Mouse (Mus musculus): Measurements from ENCODE around the gene Arhgef10l.

Arhgef10l gene

DNA sequence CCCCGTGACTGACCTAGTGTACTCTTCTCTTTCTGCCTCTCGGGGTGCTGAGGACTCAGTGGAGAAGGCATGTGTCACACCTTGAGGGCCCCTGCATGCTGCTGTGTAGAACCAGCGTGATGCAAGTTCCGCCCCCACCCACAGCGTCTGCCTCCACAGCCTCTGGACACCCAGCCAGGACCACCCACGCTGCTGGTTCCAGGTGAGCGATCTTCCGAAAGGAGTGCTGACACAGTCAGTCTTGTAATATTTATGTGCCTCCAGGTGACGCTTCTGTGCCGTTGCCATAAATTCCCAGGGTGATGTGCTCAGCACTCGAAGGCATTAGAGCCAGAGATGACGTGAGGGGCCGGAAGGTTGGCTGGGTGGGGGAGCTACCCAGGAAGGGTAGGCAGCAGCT lies 140.9 kb downstream of the Arhgef10l start:
- DNase-seq (ENCODE audit: low read depth, low spot score): no peak

DNA sequence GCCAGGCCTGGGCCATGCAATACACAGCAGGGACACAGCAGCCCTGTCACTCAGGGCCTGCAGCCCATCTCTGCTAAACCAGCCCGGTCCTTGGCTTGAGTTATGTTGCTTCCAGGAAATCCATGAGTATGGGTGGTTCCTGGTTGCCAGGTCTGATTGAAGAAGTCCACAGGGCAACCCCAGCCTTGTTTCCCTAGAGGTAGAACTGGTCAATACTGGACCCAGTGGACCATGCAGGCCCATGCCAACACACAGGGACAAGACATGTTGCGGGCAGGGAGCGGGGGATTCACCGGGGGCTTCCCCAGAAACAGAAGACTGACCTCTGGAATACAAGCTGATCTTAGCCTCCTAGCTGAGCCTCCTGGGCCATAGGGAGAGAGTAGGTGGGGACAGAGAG lies 142.9 kb downstream of the Arhgef10l start:
- DNase-seq (ENCODE audit: low read depth, low spot score): no peak

DNA sequence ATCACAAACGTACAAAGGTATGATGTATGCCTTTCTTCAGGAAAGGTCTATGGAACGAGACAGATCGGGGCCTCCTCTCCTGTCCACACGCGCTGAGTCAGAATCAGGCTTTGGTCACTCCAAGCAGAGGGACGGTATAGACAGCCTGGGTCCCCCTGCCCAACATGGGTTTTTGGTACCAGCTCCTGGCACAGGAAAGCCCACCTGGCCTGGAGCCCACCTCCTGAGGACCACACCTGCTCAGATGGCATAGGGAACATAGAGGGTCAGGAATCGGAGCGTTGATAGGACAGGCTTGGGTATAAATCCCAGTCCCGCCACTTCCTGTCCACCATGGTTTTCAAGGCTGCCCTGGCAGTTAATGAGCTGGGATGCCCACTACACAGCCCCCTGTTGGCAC lies 145.1 kb downstream of the Arhgef10l start:
- DNase-seq (ENCODE audit: low read depth, low spot score): no peak

DNA sequence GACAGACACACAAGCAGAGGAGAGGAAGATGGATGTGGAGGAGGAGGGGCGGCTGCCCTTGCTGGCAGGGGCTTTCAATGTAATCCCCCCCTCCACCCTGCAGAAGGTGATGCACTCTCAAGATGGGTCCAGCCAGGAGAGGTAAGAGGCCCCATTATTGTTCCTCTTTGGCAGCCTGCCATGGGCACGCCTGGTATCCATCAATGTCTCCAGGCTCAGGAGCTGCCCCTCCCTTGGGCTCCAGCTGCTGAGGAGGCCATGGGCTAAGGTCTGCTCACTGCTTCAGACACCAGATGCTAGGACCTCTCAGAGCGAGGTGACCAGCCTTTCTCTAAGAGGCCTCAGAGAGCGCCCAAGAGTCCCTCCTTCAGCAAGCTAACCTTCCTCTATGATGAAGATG lies 152.0 kb downstream of the Arhgef10l start:
- no peak for DNase-seq (ENCODE audit: low read depth, low spot score)

DNA sequence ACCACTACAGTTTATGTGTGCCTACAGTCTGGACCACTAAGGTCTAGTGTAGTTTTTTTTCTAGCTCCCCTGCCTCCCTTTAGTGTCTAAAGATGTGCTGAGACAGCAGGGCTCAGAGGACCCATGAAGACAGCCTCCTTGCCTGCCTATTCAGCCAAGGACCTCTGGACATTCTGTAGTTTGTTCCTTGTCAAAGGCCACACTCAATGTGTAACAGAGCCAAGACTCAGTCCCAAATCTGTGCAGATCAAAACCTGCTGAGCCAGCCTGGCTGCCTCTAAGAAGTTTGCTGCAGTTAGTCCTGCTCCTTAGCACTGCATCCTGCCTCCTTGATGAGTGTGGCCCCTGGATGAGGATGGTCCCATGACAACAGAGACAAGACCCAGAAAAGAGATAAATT lies 156.0 kb downstream of the Arhgef10l start:
- DNase-seq (ENCODE audit: low read depth, low spot score): no peak

DNA sequence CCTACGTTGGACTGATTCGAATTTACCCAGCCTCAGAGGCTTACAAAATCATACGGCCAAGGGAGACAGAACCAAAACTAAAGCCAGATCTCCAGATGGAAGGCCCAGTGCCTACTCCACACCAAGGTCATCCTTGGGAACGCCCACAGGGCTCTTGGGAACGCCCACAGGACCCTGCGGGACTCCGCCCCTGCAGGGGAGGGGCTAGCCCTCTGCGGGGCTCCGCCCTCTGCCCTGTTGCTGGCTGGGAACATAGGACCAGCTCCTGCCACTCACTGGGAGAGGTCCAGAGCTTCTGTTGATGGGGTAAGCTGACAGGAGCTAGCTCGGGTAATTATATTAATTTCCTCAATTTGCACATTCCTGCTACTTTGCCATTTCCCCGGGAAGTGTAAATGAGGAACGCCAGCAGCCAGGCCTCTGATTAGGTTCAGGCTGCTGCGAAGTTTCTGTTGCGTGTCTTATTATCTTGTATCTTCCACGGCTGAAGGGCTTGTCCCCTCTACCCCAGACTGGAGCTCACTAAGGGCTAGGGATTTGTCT lies 158.6 kb downstream of the Arhgef10l start:
- DNase-seq (ENCODE audit: low read depth, low spot score): no peak

DNA sequence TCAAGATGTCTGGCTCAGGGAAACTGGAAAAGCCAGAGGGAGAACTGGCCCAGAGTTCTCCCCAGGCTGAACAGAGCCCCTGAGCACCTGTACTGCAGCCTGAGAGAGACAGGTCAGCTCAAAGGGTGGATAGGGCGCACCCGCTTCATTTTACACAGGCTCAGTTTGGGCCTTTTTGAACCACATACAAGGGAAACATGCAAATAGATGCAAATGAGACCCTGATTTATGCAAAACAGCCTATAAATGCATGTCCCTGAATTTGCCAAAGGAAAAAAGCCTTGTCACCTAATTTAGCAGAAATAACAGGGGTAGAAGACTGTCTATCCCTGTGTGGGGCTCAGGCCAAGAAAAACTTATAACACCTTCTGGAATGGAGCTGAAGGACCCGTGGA lies 160.2 kb downstream of the Arhgef10l start:
- no peak for DNase-seq (ENCODE audit: low read depth, low spot score)

DNA sequence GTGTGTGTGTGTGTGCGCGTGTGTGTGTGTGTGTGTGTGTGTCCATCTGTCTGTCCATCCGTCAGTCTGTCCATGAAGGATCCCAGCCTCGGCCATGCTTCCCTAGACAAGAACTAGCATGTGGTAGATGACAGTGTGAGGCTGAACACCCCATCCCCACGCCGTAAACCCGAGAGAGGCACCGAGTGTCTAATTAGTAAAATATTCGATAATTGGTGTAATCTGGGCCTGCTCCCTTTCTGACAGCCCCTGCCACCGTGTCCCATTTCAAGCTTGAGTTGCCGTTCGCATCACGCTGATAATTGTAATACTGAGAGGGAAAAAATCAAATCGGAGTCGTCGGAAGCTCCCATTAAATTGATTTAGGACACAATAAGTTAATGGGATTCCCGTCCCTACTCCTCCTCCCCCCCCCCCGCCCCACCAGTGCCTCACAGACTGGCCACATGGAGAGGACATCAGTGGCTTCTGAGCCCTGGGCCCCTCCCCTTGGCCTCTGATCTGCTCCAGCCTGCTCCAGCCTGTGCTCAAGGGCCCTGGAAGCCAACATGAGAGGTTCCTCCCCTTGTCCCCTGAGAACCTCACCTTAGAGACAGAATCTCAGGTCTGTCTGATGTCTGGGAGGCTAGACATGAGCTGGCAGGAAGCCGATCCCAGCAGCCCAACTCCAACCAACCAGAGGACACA lies 160.7 kb downstream of the Arhgef10l start:
- DNase-seq (ENCODE audit: low read depth, low spot score): no peak

DNA sequence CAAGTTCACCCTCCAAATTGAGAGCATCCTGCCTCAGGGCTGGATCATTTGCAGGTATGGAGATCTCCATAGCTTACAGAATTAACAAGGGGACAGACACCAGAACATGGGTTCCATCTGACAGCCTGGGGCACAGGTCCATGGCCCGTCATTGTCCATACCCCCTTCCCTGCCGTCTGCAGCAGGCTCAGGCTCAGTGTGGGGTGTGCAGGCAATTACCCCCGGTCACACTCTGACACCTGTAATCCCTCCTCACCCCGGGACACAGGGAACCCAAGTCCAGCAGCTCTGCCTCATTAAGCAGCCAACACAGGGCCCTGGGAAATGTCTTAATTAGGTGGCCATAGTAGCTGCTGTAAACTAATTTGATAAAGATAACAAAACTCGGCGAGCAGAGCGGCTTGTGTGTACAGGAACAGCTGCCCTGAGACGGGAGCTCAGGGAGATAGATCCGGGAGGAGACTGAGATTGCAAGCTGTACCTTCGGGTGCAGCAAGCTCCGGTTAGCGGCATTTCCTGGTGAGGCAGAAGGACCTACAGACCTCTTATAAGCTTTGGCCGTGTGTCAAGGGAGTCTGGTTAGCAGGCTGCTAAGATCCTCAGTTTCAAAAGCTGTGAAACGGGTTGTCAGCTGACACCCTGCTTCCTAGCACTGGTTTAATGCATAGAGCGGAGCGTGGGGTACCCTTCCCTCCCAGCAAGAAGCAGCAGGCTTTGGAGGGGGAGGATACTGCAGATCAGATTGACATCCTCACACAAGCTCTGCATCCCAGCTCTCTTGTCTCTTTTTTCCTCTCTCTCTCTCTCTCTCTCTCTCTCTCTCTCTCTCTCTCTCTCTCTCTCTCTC lies 161.5 kb downstream of the Arhgef10l start:
- DNase-seq (ENCODE audit: low read depth, low spot score): peak; percentile 40

DNA sequence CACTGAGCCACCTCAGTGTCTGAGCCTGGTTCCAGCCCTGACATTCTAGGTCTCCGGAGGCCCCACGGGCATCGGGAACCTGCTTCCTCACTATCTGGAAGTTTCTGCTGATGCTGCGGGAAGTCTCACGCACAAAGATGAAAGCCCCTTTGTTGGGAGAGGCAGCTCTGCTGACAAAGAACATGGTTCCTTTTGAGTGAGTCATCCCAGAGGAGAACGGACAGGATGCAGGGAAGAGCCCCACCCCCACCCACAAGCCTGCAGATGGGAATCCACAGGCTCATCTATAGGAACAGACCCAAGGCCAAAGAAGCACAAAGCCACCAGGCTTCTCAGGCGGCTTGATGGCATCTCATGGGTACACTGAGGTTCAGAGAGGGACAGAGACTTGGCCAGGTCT lies 165.0 kb downstream of the Arhgef10l start:
- no peak for DNase-seq (ENCODE audit: low read depth, low spot score)

DNA sequence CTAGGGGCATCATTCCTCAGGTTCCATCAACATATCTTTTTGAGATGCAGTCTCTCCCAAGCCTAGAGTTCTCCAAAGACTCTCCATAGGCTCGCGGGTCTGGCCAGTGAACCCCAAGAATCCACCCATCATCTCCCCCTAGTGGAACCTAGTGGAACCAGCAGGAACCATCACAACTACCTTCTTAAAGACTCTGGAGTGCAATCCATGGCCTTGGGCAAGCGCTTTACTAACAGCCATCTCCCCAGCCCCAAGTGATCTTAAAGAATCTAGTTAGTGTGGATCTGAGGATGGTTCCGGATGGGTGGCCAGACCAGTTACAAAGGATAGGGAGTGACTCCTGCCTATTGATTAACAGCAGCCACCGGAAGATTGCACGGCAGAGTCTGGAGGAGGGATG lies 166.2 kb downstream of the Arhgef10l start:
- DNase-seq (ENCODE audit: low read depth, low spot score): no peak

DNA sequence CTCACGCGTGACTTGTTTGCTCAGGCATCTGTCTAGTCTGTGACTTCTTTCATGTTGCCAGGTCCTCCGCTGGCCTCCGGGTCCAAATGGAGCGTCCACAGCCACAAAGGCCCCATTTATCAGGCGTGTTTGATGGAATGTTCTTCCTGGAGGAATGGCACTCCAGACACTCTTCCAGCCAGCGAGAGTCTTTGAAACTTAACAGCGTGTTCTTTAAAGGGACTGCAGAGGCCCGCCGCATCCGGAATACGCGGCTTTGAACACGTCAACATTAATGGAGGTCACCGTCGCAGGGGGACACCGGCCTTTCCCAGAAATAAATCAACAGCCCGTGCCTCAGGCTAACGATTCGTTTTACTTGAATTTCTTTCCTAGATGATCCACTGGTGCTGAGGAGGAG lies 168.6 kb downstream of the Arhgef10l start:
- no peak for DNase-seq (ENCODE audit: low read depth, low spot score)

DNA sequence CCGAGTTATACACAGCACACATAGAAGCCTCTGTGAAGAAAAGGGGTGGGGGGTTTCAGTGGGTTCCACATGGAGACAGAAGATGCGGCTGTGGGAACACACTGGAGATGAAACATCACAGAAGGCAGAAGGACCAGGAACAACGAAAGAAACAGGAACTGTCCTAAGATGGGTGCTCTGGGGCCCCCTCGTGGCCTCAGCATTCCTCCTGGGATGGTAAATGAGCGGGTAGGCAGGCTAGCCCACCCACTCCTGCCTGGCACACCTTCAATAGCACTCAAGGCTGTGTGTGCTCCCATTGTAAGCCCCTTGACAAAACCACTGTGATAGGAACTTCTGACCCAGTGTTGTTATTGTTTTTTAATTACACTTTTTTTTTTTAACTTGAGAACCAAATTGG lies 174.3 kb downstream of the Arhgef10l start:
- DNase-seq (ENCODE audit: low read depth, low spot score): no peak

DNA sequence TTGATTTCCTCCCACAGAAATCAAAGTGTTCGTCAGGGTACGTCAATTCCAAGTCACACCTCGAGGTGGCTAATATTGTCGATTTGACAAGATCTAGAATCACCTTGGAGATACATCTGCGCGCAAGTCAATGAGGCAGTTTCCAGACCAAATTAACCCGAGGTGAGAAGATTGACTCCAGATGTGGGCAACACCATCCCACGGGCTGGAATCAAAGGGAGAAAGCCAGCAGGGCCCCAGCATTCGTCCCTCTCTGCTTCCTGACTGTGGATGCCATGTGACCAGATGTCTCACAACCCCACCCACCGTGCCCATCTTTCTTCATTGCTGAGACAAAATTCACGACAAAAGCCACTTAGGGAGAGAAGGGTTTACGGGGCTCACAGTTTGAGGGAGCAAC lies 180.4 kb downstream of the Arhgef10l start:
- DNase-seq (ENCODE audit: low read depth, low spot score): no peak

DNA sequence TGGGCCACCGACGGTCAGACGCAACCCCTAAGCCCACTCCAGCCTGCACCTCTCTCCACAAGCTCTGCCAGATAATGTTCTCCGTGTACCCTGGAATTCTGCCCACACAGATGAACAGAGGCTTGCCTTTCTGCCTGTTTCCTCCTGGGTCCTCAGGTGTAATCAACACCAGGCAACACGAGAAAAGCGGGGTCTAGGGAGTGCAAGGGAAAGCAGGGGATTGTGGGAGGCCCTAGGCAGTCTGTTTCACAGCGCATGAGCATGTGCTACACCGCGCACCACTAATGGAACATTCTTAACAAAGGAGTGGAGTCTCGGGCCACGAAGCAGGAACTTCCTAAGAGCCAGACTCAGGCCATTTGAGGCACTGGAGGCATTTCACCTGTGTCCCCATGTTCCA lies 182.7 kb downstream of the Arhgef10l start:
- DNase-seq (ENCODE audit: low read depth, low spot score): no peak

DNA sequence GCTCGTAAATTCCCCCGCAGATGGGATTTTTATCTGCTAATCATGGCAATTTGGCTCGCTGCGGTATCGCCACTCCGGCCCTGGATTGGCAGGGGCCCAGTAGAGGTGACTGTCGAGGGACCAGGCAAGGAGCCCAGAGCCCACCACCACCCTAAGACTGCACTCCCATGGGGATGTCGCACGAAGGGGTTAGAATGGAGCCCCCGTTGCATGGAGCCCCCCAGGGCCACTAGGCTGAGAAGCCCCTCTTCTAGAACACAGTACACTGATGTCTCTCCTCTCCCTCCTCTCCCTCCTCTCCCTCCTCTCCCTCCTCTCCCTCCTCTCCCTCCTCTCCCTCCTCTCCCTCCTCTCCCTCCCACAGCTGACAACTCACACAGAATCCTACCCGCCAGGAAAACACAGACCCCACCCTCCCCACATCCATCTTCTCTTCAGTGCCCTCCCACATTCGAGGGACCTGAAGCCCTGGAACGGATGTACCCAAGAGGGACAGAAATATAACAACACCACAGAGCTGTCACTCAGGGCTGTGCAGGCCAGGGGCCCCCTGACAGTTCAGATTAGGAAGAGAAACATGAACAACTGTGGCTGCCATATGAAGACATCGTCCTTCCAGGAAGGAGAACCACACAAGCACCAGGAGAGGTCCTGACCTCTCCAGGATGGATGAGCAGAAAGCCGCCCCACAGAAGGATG lies 185.3 kb downstream of the Arhgef10l start:
- no peak for DNase-seq (ENCODE audit: low read depth, low spot score)

DNA sequence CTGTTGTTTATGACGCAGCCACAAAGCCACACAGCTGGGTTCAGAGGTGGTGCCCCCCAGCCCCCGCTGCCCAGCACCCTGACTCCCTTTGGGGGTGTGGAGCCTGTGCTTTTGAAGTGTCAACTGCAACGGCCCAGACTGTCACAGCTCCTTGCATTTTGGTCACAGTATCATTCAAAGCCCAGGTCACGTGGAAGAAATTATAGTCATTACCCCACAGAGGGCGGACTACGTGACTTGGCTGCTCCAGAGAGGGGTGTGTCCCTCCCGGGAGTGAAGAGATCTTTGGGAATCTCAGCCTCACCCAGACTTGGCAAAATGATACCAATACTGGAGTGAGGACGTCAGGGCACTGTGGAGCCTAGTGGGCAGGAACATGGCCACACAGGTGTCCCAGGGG lies 190.6 kb downstream of the Arhgef10l start:
- DNase-seq (ENCODE audit: low read depth, low spot score): no peak

DNA sequence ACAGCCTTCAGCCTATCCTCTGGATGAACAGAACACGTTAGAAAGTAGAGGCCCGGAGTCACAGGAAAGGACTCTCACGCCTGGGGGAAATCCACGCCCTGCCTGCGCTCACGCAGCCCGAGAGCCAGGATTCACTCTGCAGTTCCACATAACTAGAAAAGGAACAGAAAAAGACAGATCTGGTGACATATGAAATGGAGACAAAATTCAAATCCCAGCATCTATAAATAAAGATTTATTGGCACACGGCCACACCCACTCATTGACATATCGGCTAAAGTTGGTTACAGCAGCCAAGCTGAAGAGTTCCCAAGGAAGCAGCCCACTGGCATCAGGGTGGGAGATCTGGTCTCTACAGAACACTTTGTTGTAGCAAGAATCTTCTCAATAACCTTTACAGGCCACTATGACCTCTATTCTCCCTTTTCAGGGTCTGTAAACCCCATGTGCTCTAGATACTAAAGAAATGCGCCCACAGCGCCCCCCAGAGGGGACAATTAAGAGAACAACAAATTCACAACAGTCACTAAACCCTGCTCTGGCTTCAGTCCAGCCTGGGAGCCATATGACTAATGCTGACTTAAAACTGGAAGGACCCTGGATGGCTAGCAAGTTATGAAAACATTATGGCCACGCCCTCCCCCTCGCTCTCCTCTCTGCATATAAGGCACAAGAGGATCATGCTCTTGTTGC lies 195.9 kb downstream of the Arhgef10l start:
- DNase-seq (ENCODE audit: low read depth, low spot score): no peak

DNA sequence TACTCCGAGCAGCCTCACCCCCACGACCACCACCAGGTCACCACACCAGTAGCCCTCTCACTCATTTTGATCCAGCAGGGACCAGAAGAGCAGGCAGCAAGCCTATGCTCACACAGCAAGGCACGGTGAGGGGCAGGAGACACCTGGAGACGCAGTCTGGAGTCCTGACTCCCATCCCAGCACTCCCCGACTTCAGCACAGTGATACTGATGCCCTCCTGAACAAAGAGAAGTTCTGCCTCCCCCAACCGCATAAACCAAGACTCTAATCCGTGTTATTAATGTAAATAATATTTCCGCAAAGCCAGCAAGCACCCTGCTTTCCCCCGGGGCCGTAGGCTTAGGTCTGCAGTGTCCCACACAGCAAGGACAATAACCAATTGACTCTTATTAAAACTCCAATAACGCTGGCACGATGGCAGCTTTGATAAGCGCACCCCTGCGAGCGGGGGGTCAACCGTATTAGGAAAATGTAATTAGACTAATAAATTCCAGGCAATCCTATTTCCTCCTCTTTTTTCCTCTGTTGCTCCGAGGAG lies 198.5 kb downstream of the Arhgef10l start:
- DNase-seq (ENCODE audit: low read depth, low spot score): no peak

Data from telencephalon, adult 2 months (tissue).